Comparison of ENCODE assay signal across 9 mouse cellular contexts in genomic region chr13:83608851-83609516, GRCm38 (mm10).
DNase-seq lines count a peak whose midpoint lies in the region.
"Had no signal": no experiment of that assay in that cellular context is flagged by ENCODE, and none has a peak within 500 bp of the region (broad histone marks: within the 10 kb centered on the region; RNA-seq: fewer than 3 reads in every experiment).

No protein-coding gene starts in this region.

- peak; percentile 53 for DNase-seq in layer of hippocampus, adult 9-10 months (ENCODE audit: low spot score)
- no peak for DNase-seq in layer of hippocampus, postnatal 14 days (ENCODE audit: low spot score in 2 of 2)
- DNase-seq in B cell, adult 2 months: peak; percentile 78 to 79
- peak; percentile 35 for DNase-seq in T-cell, adult 2 months (ENCODE audit: low spot score)
- DNase-seq in mesoderm, embryonic 11.5 days (ENCODE audit: low read depth, low spot score): peak; percentile 24
- DNase-seq in adrenal gland, postnatal 36 days: no peak
- no peak for DNase-seq in frontal cortex, adult 2 months (ENCODE audit: extremely low spot score in 1 of 2, low spot score in 1 of 2)
- no peak for DNase-seq in ovary, postnatal 14 days (ENCODE audit: low spot score)
- DNase-seq: cerebellum, adult 11-12 months had no signal

Comparison
In these comparisons a context has a peak if more than half of its experiments do, and no peak if none do; other contexts are left out.
1. DNase-seq: peak in layer of hippocampus, adult 9-10 months (single experiment), B cell, adult 2 months (2 of 2), T-cell, adult 2 months (single experiment) and mesoderm, embryonic 11.5 days (single experiment); none in layer of hippocampus, postnatal 14 days (0 of 2), adrenal gland, postnatal 36 days (0 of 2), frontal cortex, adult 2 months (0 of 2) and ovary, postnatal 14 days (single experiment).